Mouse (Mus musculus): ENCODE data around the gene Pus7.

- no peak for TF ChIP-seq CTCF (IDR thresholded peaks at IDR 0.05; ENCODE audit: low read depth)
- TF ChIP-seq EP300 (IDR thresholded peaks at IDR 0.05; ENCODE audit: low read depth), result no peak
These were observed 86.1 kb downstream of the Pus7 start for GRCm38 (mm10) chr5:23697457-23697856.

All from heart, postnatal 0 days (tissue).